Mouse (Mus musculus) embryonic facial prominence, embryonic 13.5 days (tissue): ENCODE measurements at regions not wholly inside any gene's neighbourhood (a gene's known extent, or its start where the extent isn't known, plus 50 kb on each side); places are given as distances from the start of the nearest gene placed in this dataset.

ENCODE experiments used
- ATAC-seq: fragments of 200-750 bp; cut with Nextera tagmentation; 2 replicates; pipeline ENCODE4 v1.8.0; 2017; ENCODE audit warnings: low read depth; ENCODE audit not compliant: insufficient number of reproducible peaks, insufficient read depth, low FRiP score, low TSS enrichment
- H3K27ac ChIP-seq: fragments of 300-500 bp; sonication (generic); 2 replicates; pipeline ENCODE4 v1.5.1; 2015; ENCODE audit warnings: moderate library complexity, mild to moderate bottlenecking, inconsistent platforms
- H3K27me3 ChIP-seq: fragments of 300-500 bp; sonication (generic); 2 replicates; pipeline ENCODE4 v1.6.1; 2015; ENCODE audit warnings: mild to moderate bottlenecking, inconsistent platforms
- H3K36me3 ChIP-seq: fragments of 300-500 bp; sonication (generic); 2 replicates; pipeline ENCODE4 v1.6.1; 2015; ENCODE audit warnings: mild to moderate bottlenecking, inconsistent platforms
- H3K4me1 ChIP-seq: fragments of 300-500 bp; sonication (generic); 2 replicates; pipeline ENCODE4 v1.6.1; 2015; ENCODE audit warnings: inconsistent platforms
- H3K4me2 ChIP-seq: fragments of 300-500 bp; sonication (generic); 2 replicates; pipeline ENCODE4 v1.6.1; 2015; ENCODE audit warnings: moderate library complexity, mild to moderate bottlenecking, inconsistent platforms
- H3K4me3 ChIP-seq: fragments of 300-500 bp; sonication (generic); 2 replicates; pipeline ENCODE4 v1.5.1; 2015; ENCODE audit warnings: mild to moderate bottlenecking, inconsistent platforms
- H3K9ac ChIP-seq: fragments of 300-500 bp; sonication (generic); 2 replicates; pipeline ENCODE4 v1.6.1; 2015; ENCODE audit warnings: mild to moderate bottlenecking, inconsistent platforms
- H3K9me3 ChIP-seq: fragments of 300-500 bp; sonication (generic); 2 replicates; pipeline ENCODE4 v1.6.1; 2016; ENCODE audit warnings: inconsistent platforms
- WGBS: fragments of 180-500 bp; shearing (Covaris S2); methylation state at CpG from one replicate; pipeline ENCODE4 v1.1.7; 2015; ENCODE audit warnings: mixed read lengths; 5-methylcytosine and 5-hydroxymethylcytosine counted together

GRCm38 (mm10) chr10:51291412-51292207 is 188.8 kb upstream of the Gm49339 start:
- Histone ChIP-seq H3K27me3 (no peaks in the 10 kb centered on the region), H3K4me3 (no peak overlapping the region), H3K9me3 (no peaks in the 10 kb centered on the region), H3K4me1 (no peaks in the 10 kb centered on the region), H3K9ac (no peak overlapping the region), H3K27ac (no peak overlapping the region), H3K4me2 (no peak overlapping the region), H3K36me3 (no peaks in the 10 kb centered on the region)
- 49% methylated on average over 5 of the region's 5 CpGs for WGBS
- no peak for ATAC-seq

- Histone ChIP-seq H3K9me3 (no peaks in the 10 kb centered on the region), H3K4me2 (no peak overlapping the region), H3K27ac (no peak overlapping the region), H3K27me3 (no peaks in the 10 kb centered on the region), H3K4me1 (no peaks in the 10 kb centered on the region), H3K9ac (no peak overlapping the region), H3K4me3 (no peak overlapping the region), H3K36me3 (no peaks in the 10 kb centered on the region)
- no peak for ATAC-seq
Observed at GRCm38 (mm10) chr10:51312814-51313213, 167.6 kb upstream of the Gm49339 start.

- no peak overlapping the region for H3K4me3 ChIP-seq
- H3K27ac ChIP-seq = no peak overlapping the region
- H3K9me3 ChIP-seq = no peaks in the 10 kb centered on the region
- H3K36me3 ChIP-seq = no peaks in the 10 kb centered on the region
- no peak overlapping the region for H3K9ac ChIP-seq
- H3K4me1 ChIP-seq = no peaks in the 10 kb centered on the region
- H3K27me3 ChIP-seq = no peaks in the 10 kb centered on the region
- no peak overlapping the region for H3K4me2 ChIP-seq
- 83% methylated on average over 2 of the region's 2 CpGs for WGBS
- ATAC-seq = no peak
Observed at GRCm38 (mm10) chr10:51320207-51320606, 160.2 kb upstream of the Gm49339 start.

GRCm38 (mm10) chr10:51328772-51329171 is 151.6 kb upstream of the Gm49339 start:
- H3K4me3 ChIP-seq = no peak overlapping the region
- 77% methylated on average over 4 of the region's 4 CpGs for WGBS
- no peak overlapping the region for H3K9ac ChIP-seq
- no peak overlapping the region for H3K4me2 ChIP-seq
- no peaks in the 10 kb centered on the region for H3K9me3 ChIP-seq
- ATAC-seq = no peak
- no peaks in the 10 kb centered on the region for H3K4me1 ChIP-seq
- H3K27ac ChIP-seq = no peak overlapping the region
- H3K27me3 ChIP-seq = no peaks in the 10 kb centered on the region
- no peaks in the 10 kb centered on the region for H3K36me3 ChIP-seq

- no peak for ATAC-seq
- H3K4me2 ChIP-seq = no peak overlapping the region
- H3K27ac ChIP-seq = no peak overlapping the region
- H3K4me3 ChIP-seq = no peak overlapping the region
- no peaks in the 10 kb centered on the region for H3K9me3 ChIP-seq
- H3K36me3 ChIP-seq = no peaks in the 10 kb centered on the region
- no peak overlapping the region for H3K9ac ChIP-seq
- H3K27me3 ChIP-seq = no peaks in the 10 kb centered on the region
- WGBS = 88% methylated on average over 2 of the region's 2 CpGs
- H3K4me1 ChIP-seq = no peaks in the 10 kb centered on the region
Observed at GRCm38 (mm10) chr10:51329386-51329785, 151.0 kb upstream of the Gm49339 start.
